Mouse (Mus musculus): Measurements from ENCODE around the gene Dut. TPM values are rescaled to one million over a fixed set of nuclear protein-coding genes. Genes with fewer than 3 reads are reported as not detected.

The Dut gene
- polyA plus RNA-seq (2015; fragmentation: Nextera tagmentation; extraction: Ambion mirVana): 176 and 183 TPM in 2 replicates

DNA sequence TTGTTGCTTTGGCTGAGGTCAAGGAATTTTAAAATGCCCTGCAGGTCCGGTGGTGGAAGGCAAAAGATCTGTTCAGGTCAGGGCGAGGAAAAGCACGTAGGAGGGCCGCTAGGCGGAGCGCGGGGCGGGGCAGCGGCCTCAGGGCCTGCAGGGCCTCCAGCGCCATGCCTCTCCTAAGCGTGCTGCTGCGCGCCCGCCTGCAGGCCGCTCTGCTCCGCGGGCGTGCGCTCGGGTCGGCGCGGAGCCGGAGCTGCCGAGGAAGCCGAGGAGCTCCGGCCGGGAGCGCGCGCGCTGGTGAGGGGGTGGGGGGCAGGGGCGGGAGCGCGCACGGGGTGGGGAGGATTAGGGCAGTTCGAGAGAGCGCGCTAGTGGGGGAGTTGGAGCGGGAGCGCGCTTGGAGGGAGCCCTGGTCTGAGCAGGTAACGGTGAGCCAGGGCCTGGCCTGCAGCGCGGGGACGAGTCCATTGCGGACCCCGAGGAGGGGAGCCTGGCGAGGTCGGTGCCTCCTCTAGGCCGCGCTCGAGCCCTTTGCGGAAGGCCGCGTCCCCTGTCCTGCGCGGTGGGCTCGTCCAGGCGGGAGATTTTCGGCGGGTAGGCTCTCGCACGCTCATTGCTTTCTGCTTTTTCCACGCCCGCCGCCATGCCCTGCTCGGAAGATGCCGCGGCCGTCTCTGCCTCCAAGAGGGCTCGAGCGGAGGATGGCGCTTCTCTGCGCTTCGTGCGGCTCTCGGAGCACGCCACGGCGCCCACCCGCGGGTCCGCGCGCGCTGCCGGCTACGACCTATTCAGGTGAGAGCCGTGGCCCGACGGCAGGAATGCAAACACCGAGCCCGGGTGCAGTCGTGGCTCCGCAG lies at the start of gene Dut:
TSS of gene Dut (plus strand) at position 83 of the 854 bp plus-strand sequence.
- Histone ChIP-seq H3K27me3 (no peaks in the 10 kb centered on the region), H3K4me2 (peak within 1 kb of the TSS; percentile 75), H3K9me3 (replicated peaks) (no peaks in the 10 kb centered on the region), H3K9ac (peak within 1 kb of the TSS; percentile 85), H3K36me3 (peaks cover 30% of the 10 kb centered on the region), H3K4me1 (peaks cover 46% of the 10 kb centered on the region), H3K27ac (peak within 1 kb of the TSS; percentile 96), H3K4me3 (replicated peaks) (peak within 1 kb of the TSS; percentile 83)
- peak; percentile 99 for ATAC-seq (replicated peaks; ENCODE audit: low FRiP score)
- WGBS: under 1% methylated on average over 96 of the region's 96 CpGs

- Histone ChIP-seq H3K27ac (no peak overlapping the region), H3K9ac (no peak overlapping the region), H3K9me3 (replicated peaks) (no peaks in the 10 kb centered on the region), H3K4me2 (no peak overlapping the region), H3K4me3 (replicated peaks) (no peak overlapping the region), H3K36me3 (no peaks in the 10 kb centered on the region), H3K4me1 (0 out of 2 replicates have a peak, but pooled peaks cover 5% of the 10 kb centered on the region), H3K27me3 (no peaks in the 10 kb centered on the region)
- WGBS: 56% methylated on average over 14 of the region's 14 CpGs
- ATAC-seq (replicated peaks; ENCODE audit: low FRiP score): no peak
Observed at GRCm38 (mm10) chr2:125208894-125209596, 37.9 kb upstream of the Dut start.

GRCm38 (mm10) chr2:125211831-125212510 lies 35.0 kb upstream of the Dut start:
- Histone ChIP-seq H3K4me1 (0 out of 2 replicates have a peak, but pooled peaks cover 5% of the 10 kb centered on the region), H3K9ac (no peak overlapping the region), H3K4me3 (replicated peaks) (no peak overlapping the region), H3K36me3 (no peaks in the 10 kb centered on the region), H3K27ac (no peak overlapping the region), H3K4me2 (no peak overlapping the region), H3K9me3 (replicated peaks) (no peaks in the 10 kb centered on the region), H3K27me3 (no peaks in the 10 kb centered on the region)
- WGBS: 57% methylated on average over 10 of the region's 10 CpGs
- no peak for ATAC-seq (replicated peaks; ENCODE audit: low FRiP score)

DNA sequence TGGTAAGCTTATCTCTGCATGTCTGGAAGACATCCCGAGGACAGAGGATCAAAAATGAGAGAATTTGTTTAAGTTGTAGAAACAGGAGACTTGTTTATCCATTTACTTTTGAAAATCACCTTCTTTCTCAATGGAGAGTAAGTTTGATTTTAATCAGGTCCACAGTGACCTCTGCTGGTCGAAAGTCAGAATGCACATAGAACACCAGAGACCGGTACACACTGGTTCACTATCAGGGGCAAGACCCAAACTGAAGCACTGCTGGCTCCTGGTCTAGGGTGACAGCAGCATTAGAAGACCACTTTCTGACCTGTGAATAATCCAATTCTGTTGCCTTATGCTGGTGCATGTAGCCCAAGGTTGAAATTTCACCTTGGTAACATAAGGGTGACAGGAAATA lies 32.4 kb upstream of the Dut start:
- Histone ChIP-seq H3K4me3 (replicated peaks) (no peak overlapping the region), H3K36me3 (no peaks in the 10 kb centered on the region), H3K4me2 (no peak overlapping the region), H3K9ac (no peak overlapping the region), H3K27ac (no peak overlapping the region), H3K27me3 (no peaks in the 10 kb centered on the region), H3K4me1 (0 out of 2 replicates have a peak, but pooled peaks cover under 1% of the 10 kb centered on the region), H3K9me3 (replicated peaks) (no peaks in the 10 kb centered on the region)
- 0 out of 2 replicates have a peak, but pooled peaks have one; percentile 36 for ATAC-seq (replicated peaks; ENCODE audit: low FRiP score)
- 6% methylated on average over 3 of the region's 3 CpGs for WGBS

DNA sequence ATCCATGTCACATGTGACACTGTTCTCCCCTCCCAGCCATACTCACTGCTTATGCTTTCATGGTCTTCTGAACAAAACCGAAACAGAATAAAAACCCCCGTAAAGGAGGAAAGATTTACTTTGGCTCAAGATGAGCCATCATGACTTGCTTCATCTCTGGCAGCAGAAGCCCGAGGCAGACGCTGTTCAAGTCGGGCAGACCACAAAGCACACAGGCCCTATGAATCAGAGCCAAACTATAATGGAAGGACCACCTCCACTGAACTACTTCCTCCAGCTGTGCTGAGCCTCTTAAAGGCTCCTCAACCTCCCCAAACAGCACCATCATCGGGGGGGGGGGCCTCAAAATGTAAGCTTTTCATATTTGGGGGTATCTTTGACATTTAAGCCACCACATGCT lies 29.7 kb upstream of the Dut start:
- H3K4me3 ChIP-seq (replicated peaks): no peak overlapping the region
- no peaks in the 10 kb centered on the region for H3K36me3 ChIP-seq
- no peak overlapping the region for H3K27ac ChIP-seq
- no peaks in the 10 kb centered on the region for H3K9me3 ChIP-seq (replicated peaks)
- H3K27me3 ChIP-seq: no peaks in the 10 kb centered on the region
- H3K4me2 ChIP-seq: no peak overlapping the region
- 62% methylated on average over 6 of the region's 6 CpGs for WGBS
- ATAC-seq (replicated peaks; ENCODE audit: low FRiP score): no peak
- no peak overlapping the region for H3K9ac ChIP-seq
- H3K4me1 ChIP-seq: no peaks in the 10 kb centered on the region

GRCm38 (mm10) chr2:125218566-125218965 lies 28.4 kb upstream of the Dut start:
- Histone ChIP-seq H3K9me3 (replicated peaks) (no peaks in the 10 kb centered on the region), H3K4me3 (replicated peaks) (no peak overlapping the region), H3K4me1 (no peaks in the 10 kb centered on the region), H3K9ac (no peak overlapping the region), H3K4me2 (no peak overlapping the region), H3K36me3 (no peaks in the 10 kb centered on the region), H3K27ac (no peak overlapping the region), H3K27me3 (no peaks in the 10 kb centered on the region)
- WGBS: 90% methylated on average over 1 of the region's 1 CpGs
- no peak for ATAC-seq (replicated peaks; ENCODE audit: low FRiP score)

DNA sequence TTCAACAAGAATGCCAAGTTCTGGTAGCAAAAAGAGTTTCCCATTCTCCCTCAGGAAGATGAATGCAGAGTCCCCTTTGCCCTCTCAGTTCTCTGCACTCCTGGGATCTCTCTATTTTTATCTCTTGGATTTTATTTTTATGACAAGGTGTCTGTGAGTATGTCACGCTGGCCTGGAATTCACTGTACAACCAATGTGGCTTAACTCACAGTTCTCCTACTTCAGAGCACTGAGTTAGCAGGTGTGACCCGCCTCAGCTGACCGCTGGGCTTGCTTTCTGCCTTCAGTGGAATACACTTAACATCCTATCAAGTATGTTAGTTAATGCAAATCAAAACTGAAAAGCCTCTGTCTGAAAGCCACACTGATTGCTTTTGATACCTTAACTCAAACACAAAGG lies 27.7 kb upstream of the Dut start:
- Histone ChIP-seq H3K4me3 (replicated peaks) (no peak overlapping the region), H3K27me3 (no peaks in the 10 kb centered on the region), H3K27ac (no peak overlapping the region), H3K9ac (no peak overlapping the region), H3K36me3 (no peaks in the 10 kb centered on the region), H3K9me3 (replicated peaks) (no peaks in the 10 kb centered on the region), H3K4me1 (no peaks in the 10 kb centered on the region), H3K4me2 (no peak overlapping the region)
- WGBS: 78% methylated on average over 3 of the region's 3 CpGs
- no peak for ATAC-seq (replicated peaks; ENCODE audit: low FRiP score)

- no peak overlapping the region for H3K27ac ChIP-seq
- no peak for ATAC-seq (replicated peaks; ENCODE audit: low FRiP score)
Observed at GRCm38 (mm10) chr2:125221673-125222072, 25.3 kb upstream of the Dut start.

GRCm38 (mm10) chr2:125228472-125229409 lies 18.2 kb upstream of the Dut start:
- peaks cover 3% of the 10 kb centered on the region; the same call in 1 of the 2 replicates for H3K4me1 ChIP-seq
- no peaks in the 10 kb centered on the region for H3K36me3 ChIP-seq
- WGBS: 77% methylated on average over 11 of the region's 11 CpGs
- H3K4me3 ChIP-seq (replicated peaks): no peak overlapping the region
- H3K9me3 ChIP-seq (replicated peaks): no peaks in the 10 kb centered on the region
- ATAC-seq (replicated peaks; ENCODE audit: low FRiP score): no peak
- H3K9ac ChIP-seq: no peak overlapping the region
- no peak overlapping the region for H3K4me2 ChIP-seq
- no peak overlapping the region for H3K27ac ChIP-seq
- no peaks in the 10 kb centered on the region for H3K27me3 ChIP-seq

More at GRCm38 (mm10) chr2:125221673-125222072, 25.3 kb upstream of the Dut start:
- Histone ChIP-seq H3K4me3 (replicated peaks) (no peak overlapping the region), H3K9ac (no peak overlapping the region), H3K9me3 (replicated peaks) (no peaks in the 10 kb centered on the region), H3K4me1 (no peaks in the 10 kb centered on the region), H3K4me2 (no peak overlapping the region), H3K27me3 (no peaks in the 10 kb centered on the region), H3K36me3 (no peaks in the 10 kb centered on the region)
- WGBS: 80% methylated on average over 1 of the region's 1 CpGs

GRCm38 (mm10) chr2:125232183-125232582 lies 14.8 kb upstream of the Dut start:
- 88% methylated on average over 4 of the region's 4 CpGs for WGBS
- Histone ChIP-seq H3K27me3 (no peaks in the 10 kb centered on the region), H3K9ac (no peak overlapping the region), H3K4me2 (no peak overlapping the region), H3K27ac (no peak overlapping the region), H3K4me1 (peaks cover 3% of the 10 kb centered on the region; the same call in 1 of the 2 replicates), H3K4me3 (replicated peaks) (no peak overlapping the region), H3K36me3 (no peaks in the 10 kb centered on the region), H3K9me3 (replicated peaks) (no peaks in the 10 kb centered on the region)
- no peak for ATAC-seq (replicated peaks; ENCODE audit: low FRiP score)

- Histone ChIP-seq H3K36me3 (no peaks in the 10 kb centered on the region), H3K4me1 (peaks cover 3% of the 10 kb centered on the region; the same call in 1 of the 2 replicates), H3K27me3 (no peaks in the 10 kb centered on the region), H3K4me3 (replicated peaks) (no peak overlapping the region), H3K9me3 (replicated peaks) (no peaks in the 10 kb centered on the region), H3K9ac (no peak overlapping the region), H3K27ac (no peak overlapping the region), H3K4me2 (no peak overlapping the region)
- WGBS: 58% methylated on average over 2 of the region's 2 CpGs
- no peak for ATAC-seq (replicated peaks; ENCODE audit: low FRiP score)
Observed at GRCm38 (mm10) chr2:125233537-125233936, 13.5 kb upstream of the Dut start.

All from kidney, embryonic 15.5 days (tissue).